Mouse (Mus musculus) lung, adult 2 months (tissue): ENCODE measurements around the gene Cnr2. TPM values are rescaled to one million over a fixed set of nuclear protein-coding genes. Genes with fewer than 3 reads are reported as not detected.
A peak's percentile ranks its signal among the peaks of the same experiment; 100 is the strongest.
"Not testable (repeated sequence)": the region's sequence is repeated elsewhere in the genome, so short reads cannot be mapped to it uniquely, and the experiment has no call there.

ENCODE experiments used
- DNase-seq: peaks from one replicate; pipeline ENCODE4 v3.0.0; 2022
- H3K4me1 ChIP-seq: fragments of 200-500 bp; 2 replicates; pipeline ENCODE4 v1.6.1; 2011; ENCODE audit warnings: low read length; ENCODE audit not compliant: control insufficient read depth, insufficient read depth
- H3K4me3 ChIP-seq: fragments of 200-500 bp; replicated peaks from 2 replicates; pipeline ENCODE3; 2011; ENCODE audit warnings: low read depth, mild to moderate bottlenecking, control low read depth, low read length; ENCODE audit errors: extremely low read depth
- CTCF ChIP-seq: fragments of 200-500 bp; IDR thresholded peaks from 2 replicates; pipeline ENCODE4 v1.5.1; 2011; ENCODE audit warnings: mild to moderate bottlenecking, low read length, control low read depth; ENCODE audit not compliant: insufficient read depth
- POLR2A ChIP-seq: fragments of 200-500 bp; IDR thresholded peaks from 2 replicates; pipeline ENCODE4 v1.6.1; 2011; ENCODE audit warnings: low read depth, mild to moderate bottlenecking, control low read depth, low read length, borderline replicate concordance; ENCODE audit errors: extremely low read depth
- WGBS: fragments of 180-500 bp; shearing (Covaris S2); methylation state at CpG from one replicate; pipeline ENCODE4 v1.1.7; 2018; 5-methylcytosine and 5-hydroxymethylcytosine counted together
- polyA plus RNA-seq: library from polyadenylated mRNA; depleted of rRNA; stranded (reverse); fragments of >200 nt; gene quantifications from 2 replicates; pipeline ENCODE4 v1.2.3, GENCODE M21; 2012

Cnr2 gene
- polyA plus RNA-seq, 1 experiment: 9.1 TPM

GRCm38 (mm10) chr4:135941026-135941425 lies 45.8 kb downstream of the Cnr2 start:
- DNase-seq, H3K4me1 ChIP-seq, H3K4me3 ChIP-seq: not testable (repeated sequence)
- WGBS: 85% methylated on average over 8 of the region's 8 CpGs
- peak; percentile 48 for TF ChIP-seq CTCF

GRCm38 (mm10) chr4:135942193-135942592 lies 47.0 kb downstream of the Cnr2 start:
- 54% methylated on average over 6 of the region's 6 CpGs for WGBS
- no peak for TF ChIP-seq POLR2A
- no peak for TF ChIP-seq CTCF
- no peak overlapping the region for H3K4me3 ChIP-seq

GRCm38 (mm10) chr4:135943389-135943788 lies 48.2 kb downstream of the Cnr2 start:
- TF ChIP-seq POLR2A: no peak
- no peak for TF ChIP-seq CTCF
- Histone ChIP-seq H3K4me3 (no peak overlapping the region), H3K4me1 (0 out of 2 replicates have a peak, but pooled peaks cover 4% of the 10 kb centered on the region)
- DNase-seq: no peak
- WGBS: 21% methylated on average over 4 of the region's 4 CpGs

More at GRCm38 (mm10) chr4:135942193-135942592, 47.0 kb downstream of the Cnr2 start:
- DNase-seq: no peak
- H3K4me1 ChIP-seq: 0 out of 2 replicates have a peak, but pooled peaks cover 4% of the 10 kb centered on the region

GRCm38 (mm10) chr4:135945706-135946105 lies 50.5 kb downstream of the Cnr2 start:
- WGBS: 72% methylated on average over 10 of the region's 10 CpGs
- Histone ChIP-seq H3K4me3 (peak overlapping the region; percentile 82), H3K4me1 (peaks cover 10% of the 10 kb centered on the region)
- TF ChIP-seq CTCF (no peak), POLR2A (no peak)
- no peak for DNase-seq

GRCm38 (mm10) chr4:135946278-135946658 lies 51.1 kb downstream of the Cnr2 start, which contains the start of gene Hmgcl:
Hmgcl (plus strand) TSS chr4:135946448.
- peak; percentile 98 for TF ChIP-seq POLR2A
- TF ChIP-seq CTCF: no peak
- Histone ChIP-seq H3K4me1 (peaks cover 10% of the 10 kb centered on the region), H3K4me3 (peak within 1 kb of the TSS; percentile 82)
- DNase-seq: peak; percentile 96
- under 1% methylated on average over 23 of the region's 23 CpGs for WGBS

- TF ChIP-seq POLR2A (no peak), CTCF (no peak)
- Histone ChIP-seq H3K4me1 (peaks cover 10% of the 10 kb centered on the region), H3K4me3 (peak overlapping the region; percentile 82)
- DNase-seq: peak; percentile 35
- WGBS: under 1% methylated on average over 28 of the region's 28 CpGs
Measured at GRCm38 (mm10) chr4:135946659-135947301, 51.6 kb downstream of the Cnr2 start.

- peaks cover 10% of the 10 kb centered on the region for H3K4me1 ChIP-seq
- WGBS: 62% methylated on average over 8 of the region's 8 CpGs
- DNase-seq: no peak
- H3K4me3 ChIP-seq: no peak overlapping the region
- TF ChIP-seq CTCF (no peak), POLR2A (no peak)
Measured at GRCm38 (mm10) chr4:135948142-135948541, 52.9 kb downstream of the Cnr2 start.

GRCm38 (mm10) chr4:135949475-135949874 lies 54.3 kb downstream of the Cnr2 start:
- no peak for TF ChIP-seq CTCF
- no peak for TF ChIP-seq POLR2A
- DNase-seq: peak; percentile 33
- WGBS: 55% methylated on average over 10 of the region's 10 CpGs

GRCm38 (mm10) chr4:135949911-135950310 lies 54.7 kb downstream of the Cnr2 start:
- no peak for TF ChIP-seq CTCF
- H3K4me1 ChIP-seq: peaks cover 10% of the 10 kb centered on the region
- WGBS: 37% methylated on average over 6 of the region's 6 CpGs
- no peak for DNase-seq
- no peak overlapping the region for H3K4me3 ChIP-seq

More at GRCm38 (mm10) chr4:135949475-135949874, 54.3 kb downstream of the Cnr2 start:
- H3K4me1 ChIP-seq: peaks cover 10% of the 10 kb centered on the region
- H3K4me3 ChIP-seq: no peak overlapping the region

GRCm38 (mm10) chr4:135950365-135950764 lies 55.2 kb downstream of the Cnr2 start:
- TF ChIP-seq CTCF (no peak), POLR2A (no peak)
- Histone ChIP-seq H3K4me3 (no peak overlapping the region), H3K4me1 (peaks cover 10% of the 10 kb centered on the region)
- no peak for DNase-seq
- 64% methylated on average over 6 of the region's 6 CpGs for WGBS
